Mouse (Mus musculus): Measurements from ENCODE around the gene Usp22.
"Not testable (repeated sequence)": the region's sequence is repeated elsewhere in the genome, so short reads cannot be mapped to it uniquely, and the experiment has no call there.

Gene Usp22

DNA sequence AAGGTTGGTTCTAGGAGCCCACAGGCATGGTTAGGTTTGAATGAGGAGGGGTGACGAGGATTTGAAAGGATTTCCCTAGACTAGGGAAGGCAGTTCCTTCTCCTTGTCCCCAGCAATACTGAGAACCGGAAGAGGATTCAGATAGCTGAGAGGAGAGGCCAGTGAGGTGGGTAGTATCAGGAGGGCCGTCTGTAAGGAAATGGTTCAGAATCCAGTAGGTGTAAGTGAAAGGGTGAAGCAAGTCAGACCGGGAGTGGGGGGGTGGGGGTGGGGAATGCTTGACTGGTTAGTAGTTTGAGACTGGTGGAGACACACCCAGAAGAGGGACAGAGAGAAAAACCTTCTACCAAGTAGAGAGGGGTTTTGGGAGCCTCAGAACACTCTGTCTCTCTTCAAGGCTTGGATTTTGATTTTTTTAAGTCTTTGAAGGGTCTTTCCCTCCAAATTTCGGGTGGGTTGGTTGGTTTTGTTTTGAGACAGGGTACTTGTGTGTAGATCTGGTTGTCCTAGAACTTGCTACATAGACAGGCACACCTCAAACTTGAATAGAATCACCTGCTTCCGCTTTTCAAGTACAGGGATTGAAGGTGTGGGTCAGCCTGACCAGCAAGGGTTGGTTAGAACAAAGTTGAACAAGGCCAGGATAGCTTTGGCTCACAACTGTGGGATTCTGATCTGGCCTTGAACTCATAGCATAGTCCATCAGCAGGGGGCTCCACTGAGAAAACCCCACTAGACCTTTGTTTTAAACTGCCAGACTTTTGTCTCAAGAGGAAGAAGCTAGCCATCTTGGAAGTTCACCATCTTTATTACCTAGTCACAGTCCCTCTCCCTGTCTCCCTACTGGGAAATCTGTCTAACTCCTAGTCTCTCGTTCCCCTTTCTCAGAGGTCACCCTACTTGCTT is 31.0 kb downstream of the Usp22 start:
- DNase-seq (ENCODE audit: low spot score in 2 of 2), result no peak

DNA sequence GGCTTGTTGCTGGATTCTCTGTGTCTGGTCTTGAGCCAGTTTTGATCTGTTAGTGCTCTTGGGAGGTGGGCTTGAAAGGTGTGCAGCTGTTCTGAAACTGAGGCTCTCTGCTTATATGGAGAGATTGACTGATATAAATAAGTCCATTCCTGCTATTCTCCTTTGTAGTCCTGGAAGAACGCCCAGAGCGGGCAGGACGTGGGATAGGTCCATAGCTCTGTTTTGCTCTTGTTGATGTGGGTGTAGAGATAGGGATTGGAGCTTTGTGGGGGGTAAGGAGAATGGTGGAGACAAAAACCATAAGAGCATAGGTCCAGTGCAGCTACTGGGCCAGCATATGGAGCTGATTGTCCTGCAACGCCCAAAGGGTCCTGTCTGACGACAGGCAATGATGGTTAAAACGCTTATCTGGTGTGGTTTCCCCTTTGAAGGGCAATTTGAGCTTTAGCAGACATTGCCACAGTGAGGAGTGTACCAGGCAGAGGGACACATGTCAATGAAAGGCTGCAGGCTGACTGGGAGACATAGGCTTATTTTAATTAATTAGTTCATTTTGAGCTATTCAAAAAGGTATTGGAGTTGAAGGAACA is 31.8 kb downstream of the Usp22 start:
- no peak for DNase-seq (ENCODE audit: low spot score in 2 of 2)

DNA sequence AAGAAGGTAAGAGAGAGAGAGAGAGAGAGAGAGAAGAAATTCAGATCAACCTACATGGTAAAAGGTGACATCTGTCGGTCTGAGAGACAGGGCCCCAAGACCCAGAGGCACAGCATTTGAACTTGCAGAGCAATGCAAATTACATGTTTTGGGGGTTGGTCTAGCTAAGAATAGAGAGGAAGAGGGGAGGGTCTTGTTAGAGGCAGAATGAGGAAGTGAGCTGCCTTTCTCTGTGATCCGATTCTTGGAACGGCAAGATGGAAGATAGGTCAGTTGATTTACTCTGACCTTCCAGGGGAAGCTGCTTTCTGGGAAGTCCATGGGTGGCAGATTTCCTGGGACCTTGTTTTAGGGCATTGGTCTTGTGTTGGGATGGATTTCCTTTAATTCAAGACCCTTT is 32.6 kb downstream of the Usp22 start:
- no peak for DNase-seq (ENCODE audit: low spot score in 2 of 2)

DNA sequence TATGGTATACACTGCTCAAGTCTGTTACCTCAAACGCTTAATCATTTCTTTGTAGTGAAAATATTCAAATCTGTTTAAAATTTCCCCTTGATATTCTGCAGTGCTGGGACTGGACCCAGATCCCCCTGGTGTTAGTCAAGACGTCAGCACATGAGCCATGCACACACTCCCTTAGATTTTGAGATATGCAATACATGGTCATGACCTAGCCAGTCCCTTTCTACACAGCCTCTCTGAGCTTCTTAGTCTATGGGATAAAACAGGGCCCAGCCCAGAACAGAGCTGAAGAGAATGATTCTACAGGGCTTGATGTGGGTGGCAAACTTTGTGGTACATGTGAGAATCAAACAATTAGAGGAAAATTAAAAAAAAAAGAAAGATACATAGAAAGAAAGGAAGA is 33.2 kb downstream of the Usp22 start:
- DNase-seq (ENCODE audit: low spot score in 2 of 2), result no peak

DNA sequence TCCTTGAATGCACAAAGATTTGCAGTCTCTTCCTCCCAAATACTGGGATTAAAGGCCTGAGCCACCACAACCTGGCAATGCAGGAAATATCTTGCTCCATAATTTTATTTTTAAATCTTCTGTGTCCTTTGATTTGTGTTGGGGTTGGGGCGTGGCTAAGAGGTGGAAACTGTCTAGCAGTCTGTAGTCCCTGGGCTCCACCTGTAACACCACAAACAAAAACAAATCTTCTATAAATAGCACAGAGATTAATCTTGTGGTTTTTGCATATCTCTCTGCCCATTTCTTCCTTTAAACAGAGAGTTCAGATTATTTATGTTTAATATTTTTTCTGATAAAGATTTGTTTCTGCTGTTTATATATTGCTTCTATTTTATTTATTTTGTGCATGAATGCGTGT is 41.9 kb downstream of the Usp22 start:
- no peak for DNase-seq (ENCODE audit: low spot score in 2 of 2)

DNA sequence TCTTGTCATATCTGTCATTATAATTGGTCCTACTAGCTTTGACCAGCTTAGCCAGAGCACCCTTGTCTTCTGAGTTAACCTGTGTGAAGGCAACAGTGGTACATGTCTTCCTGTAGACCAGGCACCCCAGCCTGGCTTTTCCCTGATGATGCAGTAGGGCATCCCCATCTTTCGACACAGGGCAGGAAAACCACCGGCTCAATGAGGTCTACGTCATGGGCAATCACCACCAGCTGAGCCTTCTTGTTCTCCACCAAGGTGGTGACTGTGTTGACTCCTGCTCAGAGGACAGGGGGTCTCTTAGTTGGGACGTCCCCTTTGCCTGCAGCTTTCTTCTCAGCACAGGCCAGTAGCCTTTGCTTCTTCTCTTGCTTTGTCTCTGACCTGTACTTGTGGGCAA is 44.2 kb downstream of the Usp22 start:
- DNase-seq (ENCODE audit: low spot score in 2 of 2), result not testable (repeated sequence)

DNA sequence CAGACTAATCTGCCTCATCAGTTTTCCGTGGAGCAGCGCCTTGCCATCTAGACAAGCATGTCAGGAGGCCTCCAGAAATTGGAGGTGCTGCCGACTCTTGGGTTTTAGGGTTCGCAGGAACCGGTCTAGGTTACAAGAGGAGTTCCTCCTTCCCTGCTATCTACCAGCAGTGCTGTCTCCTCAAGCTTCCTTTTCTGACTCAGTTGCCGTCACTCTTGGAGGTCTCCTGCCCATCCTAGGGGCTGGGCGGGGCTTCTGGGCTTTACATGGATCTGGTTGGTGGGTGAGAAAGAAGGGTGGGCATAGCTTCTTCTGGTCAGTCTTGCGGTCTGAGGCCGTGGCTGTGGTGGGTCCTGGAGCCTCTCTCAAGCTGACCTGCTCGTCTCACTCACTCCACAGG is 45.5 kb downstream of the Usp22 start:
- no peak for DNase-seq (ENCODE audit: low spot score in 2 of 2)

GRCm38 (mm10) chr11:61127421-61128055 is 47.3 kb downstream of the Usp22 start:
- no peak for DNase-seq (ENCODE audit: low spot score in 2 of 2)

- no peak for DNase-seq (ENCODE audit: low spot score in 2 of 2)
These were observed 48.1 kb downstream of the Usp22 start, which contains the start of gene Tnfrsf13b for GRCm38 (mm10) chr11:61126606-61127355. Tnfrsf13b (plus strand) TSS chr11:61126755.

GRCm38 (mm10) chr11:61125970-61126369 is 48.9 kb downstream of the Usp22 start:
- DNase-seq (ENCODE audit: low spot score in 2 of 2), result no peak

- no peak for DNase-seq (ENCODE audit: low spot score in 2 of 2)
These were observed 51.0 kb downstream of the Usp22 start for GRCm38 (mm10) chr11:61123886-61124285.

GRCm38 (mm10) chr11:61122769-61123288 is 52.0 kb downstream of the Usp22 start:
- no peak for DNase-seq (ENCODE audit: low spot score in 2 of 2)

DNA sequence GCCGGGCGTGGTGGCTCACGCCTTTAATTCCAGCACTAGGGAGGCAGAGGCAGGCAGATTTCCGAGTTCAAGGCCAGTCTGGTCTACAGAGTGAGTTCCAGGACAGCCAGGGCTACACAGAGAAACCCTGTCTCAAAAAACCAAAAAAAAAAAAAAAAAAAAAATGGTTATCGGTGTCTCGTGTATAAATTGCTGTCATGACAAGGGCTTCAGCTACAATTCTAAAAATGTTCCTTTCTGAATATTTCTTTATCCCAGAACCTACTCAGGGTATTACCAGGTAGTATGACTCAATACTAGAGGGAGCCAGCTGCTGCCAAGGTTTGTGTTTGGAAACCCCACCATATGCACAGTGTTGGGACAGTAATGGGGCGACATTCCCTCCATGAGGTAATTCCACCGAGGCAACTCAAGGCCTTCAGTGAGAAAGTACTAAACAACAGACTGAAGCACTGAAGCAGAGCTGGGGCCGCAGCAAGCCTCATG is 52.5 kb downstream of the Usp22 start:
- no peak for DNase-seq (ENCODE audit: low spot score in 2 of 2)

DNA sequence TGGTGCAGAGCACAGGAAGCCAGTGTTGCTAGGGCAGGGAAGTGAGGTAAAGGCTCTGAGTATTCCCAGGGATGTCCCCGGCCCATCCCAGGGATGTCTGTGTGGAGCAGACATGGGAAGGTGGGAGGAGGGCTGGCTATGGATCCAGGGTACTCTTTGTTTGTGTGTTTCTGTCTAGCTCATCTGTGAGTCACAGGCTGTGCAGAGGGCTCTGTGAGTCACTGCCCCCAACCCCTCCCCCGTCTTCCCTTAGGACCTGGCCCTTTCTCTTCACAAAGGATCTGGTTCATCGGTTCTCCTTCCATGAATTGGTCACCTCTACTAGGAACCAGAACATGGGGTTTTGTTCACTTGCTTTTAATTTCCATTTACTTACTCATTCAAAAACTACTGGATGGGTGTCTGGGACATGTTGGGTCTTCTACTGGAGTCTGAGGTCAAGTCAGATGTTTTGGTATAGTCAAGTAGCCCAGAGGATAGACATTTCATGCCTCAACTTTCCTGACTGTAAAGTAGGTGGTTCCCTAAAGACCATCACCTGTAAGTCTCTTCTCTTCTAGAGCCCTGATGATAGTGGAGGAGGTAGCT is 54.8 kb downstream of the Usp22 start:
- DNase-seq (ENCODE audit: low spot score in 2 of 2), result no peak

DNA sequence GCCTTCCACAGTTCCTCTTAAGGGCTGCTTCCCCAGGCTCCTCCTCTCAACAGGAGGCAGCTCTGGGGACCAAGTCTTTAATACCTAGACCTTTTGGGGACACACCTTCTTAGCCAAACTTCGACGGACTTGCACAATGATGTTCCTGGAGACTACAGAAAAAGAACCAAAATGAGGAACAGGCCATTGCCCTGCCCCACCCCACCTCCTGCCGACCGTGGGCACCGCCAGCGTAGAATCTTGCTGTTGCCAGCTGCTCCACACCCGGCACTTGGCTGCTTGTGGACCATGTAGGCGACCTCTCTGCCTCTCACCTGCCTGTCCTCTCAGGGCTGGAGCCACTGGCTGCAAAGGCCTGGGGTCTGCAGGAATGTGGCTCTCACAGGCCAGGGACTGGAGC is 58.6 kb downstream of the Usp22 start:
- no peak for DNase-seq (ENCODE audit: low spot score in 2 of 2)

DNA sequence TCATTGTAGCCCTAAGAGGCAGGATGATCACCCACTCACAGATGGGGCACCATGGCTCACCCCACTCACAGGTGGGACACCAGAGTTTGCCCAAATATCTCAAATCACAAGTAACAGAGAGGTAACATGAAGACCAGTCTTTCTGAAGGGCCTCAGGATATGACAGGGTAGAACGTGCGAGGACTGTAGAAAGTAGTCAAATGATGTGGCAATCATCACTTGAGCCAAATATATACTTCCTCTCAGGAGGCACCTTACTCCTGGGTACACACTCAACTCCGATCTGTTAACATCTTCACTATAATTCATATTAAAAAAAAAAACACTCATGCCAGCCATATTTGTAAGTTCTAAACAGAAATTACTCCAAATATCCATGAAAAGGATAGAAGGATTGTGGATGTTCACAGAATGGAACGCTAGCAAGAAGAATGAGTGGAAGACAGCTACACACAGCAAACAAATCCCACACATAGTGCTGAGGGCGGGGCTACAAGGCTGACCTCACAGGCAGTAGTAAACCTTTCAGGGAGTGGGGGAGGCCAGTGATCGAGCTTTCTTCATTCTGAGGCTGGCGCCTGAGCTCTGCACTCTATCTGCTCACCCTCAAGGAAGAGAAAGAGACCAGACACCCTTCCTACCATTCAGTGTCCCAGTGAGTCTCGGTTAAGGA is 62.4 kb downstream of the Usp22 start:
- no peak for DNase-seq (ENCODE audit: low spot score in 2 of 2)

DNA sequence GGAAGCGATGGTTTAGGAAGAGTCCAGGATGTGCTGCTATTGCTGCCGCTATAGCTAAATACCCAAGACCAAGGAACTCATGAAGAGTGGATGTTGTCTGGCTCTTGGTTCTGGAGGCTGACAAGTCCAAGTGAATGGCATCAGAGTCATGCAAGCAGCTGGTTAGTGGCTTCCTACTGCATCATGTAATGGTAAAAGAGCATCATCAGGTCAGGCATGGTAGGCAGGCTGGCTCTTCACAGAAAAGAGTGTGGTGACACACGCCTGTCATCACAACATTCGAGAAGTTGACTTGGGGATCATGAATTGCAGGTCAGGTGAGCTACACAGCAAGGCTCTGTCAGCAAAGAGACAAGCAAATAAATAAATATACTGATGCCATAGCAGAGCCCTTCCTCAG is 63.4 kb downstream of the Usp22 start:
- no peak for DNase-seq (ENCODE audit: low spot score in 2 of 2)

DNA sequence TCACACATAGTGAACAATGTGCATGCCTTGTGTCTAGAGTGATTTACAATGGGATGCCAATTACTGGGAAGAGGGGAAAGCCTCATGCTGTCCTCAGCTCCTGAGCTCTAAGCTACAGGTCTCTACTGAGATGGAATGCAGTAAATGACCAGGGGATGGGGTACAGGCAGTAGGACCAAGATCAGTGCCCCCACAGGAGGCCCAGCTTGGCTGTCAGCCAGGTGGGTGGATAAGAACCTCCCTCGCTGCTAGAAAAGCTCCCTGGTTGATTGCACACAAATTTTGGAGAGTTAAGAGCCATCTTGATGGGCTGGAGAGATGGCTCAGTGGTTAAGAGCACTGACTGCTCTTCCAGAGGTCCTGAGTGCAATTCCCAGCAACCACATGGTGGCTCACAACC is 63.9 kb downstream of the Usp22 start:
- no peak for DNase-seq (ENCODE audit: low spot score in 2 of 2)

DNA sequence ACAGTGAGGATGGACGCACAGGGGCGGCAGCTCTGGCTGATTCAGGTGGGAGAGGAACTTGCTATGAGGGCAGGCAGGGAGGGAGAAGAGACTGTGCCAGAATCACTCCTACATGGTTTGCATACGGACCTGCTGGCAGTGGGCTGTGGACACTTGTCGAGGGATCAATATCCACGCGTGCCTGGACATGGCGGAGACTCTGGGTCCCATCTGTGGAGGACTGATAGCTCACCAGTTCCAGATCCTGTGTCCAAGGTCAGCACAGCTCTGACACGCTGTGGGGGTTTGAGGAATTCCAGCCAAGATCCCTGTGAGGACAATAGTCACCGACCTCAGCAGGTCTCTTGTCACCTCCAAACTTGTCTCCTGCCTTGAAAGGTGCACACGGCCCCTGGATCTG is 64.7 kb downstream of the Usp22 start:
- no peak for DNase-seq (ENCODE audit: low spot score in 2 of 2)

DNA sequence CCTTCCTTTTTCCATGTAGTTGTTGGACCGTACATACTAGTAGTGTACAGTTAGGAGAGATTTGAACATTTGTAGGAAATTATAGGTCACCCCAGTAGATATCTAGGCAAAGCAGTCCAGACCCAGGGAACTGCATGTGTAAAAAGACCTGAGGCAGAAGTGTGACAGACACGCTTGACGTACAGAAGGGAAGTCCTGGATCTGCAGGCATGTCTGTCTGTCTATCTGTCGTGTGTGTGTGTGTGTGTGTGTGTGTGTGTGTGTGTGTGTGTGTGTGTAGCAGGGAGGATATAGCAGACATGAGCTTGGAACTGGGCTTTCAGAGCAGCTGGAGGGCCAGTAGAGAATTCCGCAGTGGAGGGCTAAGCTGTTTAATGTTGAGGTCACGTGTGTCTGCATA is 65.1 kb downstream of the Usp22 start:
- DNase-seq (ENCODE audit: low spot score in 2 of 2), result no peak

DNA sequence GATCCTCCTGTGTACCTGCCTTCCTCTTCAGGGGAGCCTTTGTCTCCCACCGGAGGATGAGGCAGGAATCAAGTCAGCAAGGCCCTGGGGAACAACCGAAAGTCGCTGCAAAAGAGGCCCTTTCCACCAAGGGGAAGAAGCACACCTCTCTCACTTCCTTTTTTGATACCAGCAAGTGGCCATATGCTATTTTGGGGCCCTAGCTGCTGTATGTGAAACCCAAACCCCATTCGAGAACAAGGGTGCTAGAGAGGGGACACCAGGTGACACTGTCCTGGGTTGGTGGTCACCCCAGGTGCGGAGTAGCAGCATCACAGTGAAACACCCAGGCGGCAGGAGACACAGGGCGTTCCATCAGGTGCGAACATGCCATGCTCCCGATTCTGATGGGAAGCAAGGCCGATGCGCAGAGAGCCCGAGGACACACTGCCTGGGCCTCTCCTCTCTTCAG is 65.9 kb downstream of the Usp22 start:
- no peak for DNase-seq (ENCODE audit: low spot score in 2 of 2)

Measured in cerebellum, postnatal 4 days (tissue).